Mouse (Mus musculus): ENCODE results near the gene Cdh22.

- no peak for TF ChIP-seq CTCF (IDR thresholded peaks at IDR 0.05; ENCODE audit: borderline replicate concordance, insufficient read depth, low read length)
- no peak for TF ChIP-seq POLR2A (IDR thresholded peaks at IDR 0.05; ENCODE audit: low read depth, low read length)
Observed at GRCm38 (mm10) chr2:165157900-165158299, 76.8 kb downstream of the Cdh22 start.
